Comparison of ENCODE assay signal across 8 mouse cellular contexts in genomic region chr10:80677942-80678436, GRCm38 (mm10). TPM values are rescaled to one million over a fixed set of nuclear protein-coding genes. Genes with fewer than 3 reads are reported as not detected.
DNase-seq lines count a peak whose midpoint lies in the region; ATAC-seq and TF ChIP-seq lines count a peak whose summit lies in the region.

TSS of gene Mknk2 (minus strand) at chr10:80678112.

- H3K9me3 ChIP-seq in hindbrain, embryonic 13.5 days, result no peaks in the 10 kb centered on the region

- peak within 1 kb of the TSS; percentile 98 for H3K27ac ChIP-seq in hindbrain, embryonic 13.5 days

- in situ Hi-C loops in Patski (cut with MboI; ENCODE audit: low pct_unique_long_range_greater_than_20kb), result loop anchor here (25.0 kb wide), 1 partner anchor 241 kb away; the partner anchor contains the start of gene Tcf3

- no peaks in the 10 kb centered on the region for H3K27me3 ChIP-seq in Patski
- H3K27me3 ChIP-seq in hindbrain, embryonic 13.5 days, result no peaks in the 10 kb centered on the region

- no peak for TF ChIP-seq CTCF in Patski (IDR thresholded peaks at IDR 0.05)

- H3K4me2 ChIP-seq in hindbrain, embryonic 13.5 days, result peak within 1 kb of the TSS; percentile 98

- DNase-seq in Patski (ENCODE audit: low read depth, low spot score), result no peak
- DNase-seq in cerebellum, adult 9-11 months, result peak; percentile 93
- DNase-seq in frontal cortex, postnatal 36 days (ENCODE audit: low spot score in 2 of 2), result peak; percentile 75 to 77
- peak; percentile 67 to 87 for DNase-seq in layer of hippocampus, postnatal 14 days (ENCODE audit: low spot score in 2 of 2)
- peak; percentile 99 for DNase-seq in lung, postnatal 10 days
- peak; percentile 58 for DNase-seq in retina, postnatal 7 days (ENCODE audit: low read depth, low spot score)
- DNase-seq in urinary bladder, adult 18-20 months (ENCODE audit: low spot score in 2 of 2), result peak; percentile 84 to 94

- peaks cover 58% of the 10 kb centered on the region for H3K4me1 ChIP-seq in hindbrain, embryonic 13.5 days (replicated peaks)

- CTCF ChIA-PET in Patski (lab: Charles Lee), result interaction anchor here (1.0 to 7.0 kb wide), 5 partner anchors 10 to 99 kb away, joined by 4 to 52 read pairs (median 8); no protein-coding TSS in a partner anchor

- POLR2A ChIA-PET in Patski (lab: Charles Lee), result interaction anchor here (0.9 to 7.4 kb wide), 4 partner anchors 12 to 99 kb away, joined by 3 to 78 read pairs (median 10); no protein-coding TSS in a partner anchor

- peak within 1 kb of the TSS; percentile 80 for H3K9ac ChIP-seq in hindbrain, embryonic 13.5 days

- 25% methylated on average over 8 of the region's 8 CpGs for WGBS in hindbrain, embryonic 13.5 days

- H3K36me3 ChIP-seq in hindbrain, embryonic 13.5 days, result peaks cover 3% of the 10 kb centered on the region

- H3K4me3 ChIP-seq in hindbrain, embryonic 13.5 days, result peak within 1 kb of the TSS; percentile 90

- ATAC-seq in Patski, result peak; percentile 29
- ATAC-seq in hindbrain, embryonic 13.5 days (ENCODE audit: low FRiP score), result no peak

RNA-seq across cellular contexts. Expression of gene Mknk2, which starts in this region (rescaled TPM):
- polyA plus RNA-seq in Patski (2021), result 124 TPM
- 55.4 and 56.2 TPM in 2 replicates for polyA plus RNA-seq in hindbrain, embryonic 13.5 days (2015; fragmentation: Nextera tagmentation; extraction: Ambion mirVana)
- 10 to 100 TPM; 50.5 to 51.5 TPM for total RNA-seq in layer of hippocampus, postnatal 14 days (2021)
